Mouse (Mus musculus): ENCODE data around the gene Dok3.
A peak's percentile ranks its signal among the peaks of the same experiment; 100 is the strongest.

The Dok3 gene

GRCm38 (mm10) chr13:55540933-55541332 lies 11.8 kb upstream of the Dok3 start:
- no peak for DNase-seq (ENCODE audit: low read depth)

- peak; percentile 100 for DNase-seq (ENCODE audit: low read depth)
These were observed 7.4 kb upstream of the Dok3 start, which contains the start of gene Ddx41 for GRCm38 (mm10) chr13:55536194-55537175. TSS of gene Ddx41 (minus strand) at chr13:55536658.

- DNase-seq (ENCODE audit: low read depth): no peak
These were observed 6.7 kb upstream of the Dok3 start for GRCm38 (mm10) chr13:55535796-55536193.

- no peak for DNase-seq (ENCODE audit: low read depth)
These were observed 6.1 kb upstream of the Dok3 start for GRCm38 (mm10) chr13:55535191-55535590.

- no peak for DNase-seq (ENCODE audit: low read depth)
These were observed 993 bp downstream of the Dok3 start for GRCm38 (mm10) chr13:55527834-55528772.

- no peak for DNase-seq (ENCODE audit: low read depth)
These were observed 1.9 kb downstream of the Dok3 start for GRCm38 (mm10) chr13:55527212-55527611.

- DNase-seq (ENCODE audit: low read depth): no peak
These were observed 3.2 kb downstream of the Dok3 start for GRCm38 (mm10) chr13:55525733-55526553.

GRCm38 (mm10) chr13:55523951-55524600 lies 5.0 kb downstream of the Dok3 start:
- DNase-seq (ENCODE audit: low read depth): no peak

- DNase-seq (ENCODE audit: low read depth): no peak
These were observed 5.8 kb downstream of the Dok3 start for GRCm38 (mm10) chr13:55523278-55523677.

- peak; percentile 54 for DNase-seq (ENCODE audit: low read depth)
These were observed 6.4 kb downstream of the Dok3 start for GRCm38 (mm10) chr13:55522730-55523129.

- DNase-seq (ENCODE audit: low read depth): no peak
These were observed 9.5 kb downstream of the Dok3 start for GRCm38 (mm10) chr13:55519606-55520005.

- peak; percentile 63 for DNase-seq (ENCODE audit: low read depth)
These were observed 12.1 kb downstream of the Dok3 start for GRCm38 (mm10) chr13:55516955-55517354.

- no peak for DNase-seq (ENCODE audit: low read depth)
These were observed 15.3 kb downstream of the Dok3 start for GRCm38 (mm10) chr13:55513828-55514227.

- peak; percentile 71 for DNase-seq (ENCODE audit: low read depth)
These were observed 15.9 kb downstream of the Dok3 start, which contains the start of gene Pdlim7 for GRCm38 (mm10) chr13:55513111-55513748. TSS of gene Pdlim7 (minus strand) at chr13:55513676.

- DNase-seq (ENCODE audit: low read depth): no peak
These were observed 16.6 kb downstream of the Dok3 start for GRCm38 (mm10) chr13:55512379-55513031.

- DNase-seq (ENCODE audit: low read depth): no peak
These were observed 17.6 kb downstream of the Dok3 start for GRCm38 (mm10) chr13:55511492-55511861.

GRCm38 (mm10) chr13:55510668-55511491 lies 18.2 kb downstream of the Dok3 start:
- peak; percentile 96 for DNase-seq (ENCODE audit: low read depth)

GRCm38 (mm10) chr13:55510332-55510667 lies 18.8 kb downstream of the Dok3 start:
- DNase-seq (ENCODE audit: low read depth): no peak

- DNase-seq (ENCODE audit: low read depth): no peak
These were observed 20.6 kb downstream of the Dok3 start for GRCm38 (mm10) chr13:55508531-55508930.
